Mouse (Mus musculus): ENCODE results near the gene Lin37. TPM values are rescaled to one million over a fixed set of nuclear protein-coding genes. Genes with fewer than 3 reads are reported as not detected.

The Lin37 gene
- total and polyA plus RNA-seq, 3 experiments, result 4.0 to 38.6 (median 8.3) TPM

GRCm38 (mm10) chr7:30585170-30585569, 25.5 kb upstream of the Lin37 start:
- TF ChIP-seq ETS1 (conservative IDR thresholded peaks at IDR 0.05; ENCODE audit: low read depth, low read length), result no peak
- no peak for TF ChIP-seq IRF4 (IDR thresholded peaks at IDR 0.05; ENCODE audit: low read depth, low read length)
- no peak for TF ChIP-seq JUND (conservative IDR thresholded peaks at IDR 0.05; ENCODE audit: low read depth, low read length)
- no peak for TF ChIP-seq USF1 (IDR thresholded peaks at IDR 0.05; ENCODE audit: low read depth, low read length)
- H3K9ac ChIP-seq (ENCODE audit: insufficient read depth, low read depth), result no peak overlapping the region
- no peaks in the 10 kb centered on the region for H3K9me3 ChIP-seq (replicated peaks; ENCODE audit: low read length)
- no peak for DNase-seq (ENCODE audit: extremely low read depth)
- no peak overlapping the region for H3K27ac ChIP-seq (ENCODE audit: insufficient read depth, low read depth)
- in situ Hi-C loops (cut with MboI; ENCODE audit: low pct_ligation_motif_present, low pct_unique_long_range_greater_than_20kb, low sequenced_read_pairs), result no loop called here
- peaks cover 31% of the 10 kb centered on the region for H3K79me2 ChIP-seq (replicated peaks; ENCODE audit: control insufficient read depth, extremely low read depth, insufficient read depth, poor library complexity, severe bottlenecking)
- dilution Hi-C loops (cut with MboI; ENCODE audit: extremely low pct_ligation_motif_present, extremely low pct_unique_long_range_greater_than_20kb, low sequenced_read_pairs), result no loop called here
- H3K27me3 ChIP-seq (replicated peaks), result no peaks in the 10 kb centered on the region
- H3K4me1 ChIP-seq (ENCODE audit: control insufficient read depth in 1 of 2, insufficient read depth in 2 of 2), result peaks cover 3 to 18% of the 10 kb centered on the region in 2 experiments; a peak in 3 of 4 replicates
- no peak overlapping the region for H3K4me2 ChIP-seq (ENCODE audit: insufficient read depth, low read depth, poor library complexity, severe bottlenecking)
- H3K36me3 ChIP-seq (replicated peaks in 1 of 2; ENCODE audit: control insufficient read depth in 1 of 2, insufficient read depth in 1 of 2, low read length in 1 of 2), result peaks cover 67 to 74% of the 10 kb centered on the region in 2 experiments
- no peak overlapping the region for H3K4me3 ChIP-seq (replicated peaks in 1 of 3; ENCODE audit: low read depth in 2 of 3, low read length in 2 of 3, poor library complexity in 1 of 3)

- H3K27me3 ChIP-seq (replicated peaks), result no peaks in the 10 kb centered on the region
- H3K9me3 ChIP-seq (replicated peaks; ENCODE audit: low read length), result no peaks in the 10 kb centered on the region
- H3K4me3 ChIP-seq (replicated peaks in 1 of 3; ENCODE audit: low read depth in 2 of 3, low read length in 2 of 3, poor library complexity in 1 of 3), result no peak overlapping the region
- H3K4me1 ChIP-seq (ENCODE audit: control insufficient read depth in 1 of 2, insufficient read depth in 2 of 2), result peaks cover 3 to 14% of the 10 kb centered on the region in 2 experiments; a peak in 3 of 4 replicates
- H3K9ac ChIP-seq (ENCODE audit: insufficient read depth, low read depth), result no peak overlapping the region
- in situ Hi-C loops (cut with MboI; ENCODE audit: low pct_ligation_motif_present, low pct_unique_long_range_greater_than_20kb, low sequenced_read_pairs) (no loop called here), dilution Hi-C loops (cut with MboI; ENCODE audit: extremely low pct_ligation_motif_present, extremely low pct_unique_long_range_greater_than_20kb, low sequenced_read_pairs) (no loop called here)
- H3K4me2 ChIP-seq (ENCODE audit: insufficient read depth, low read depth, poor library complexity, severe bottlenecking), result no peak overlapping the region
- peaks cover 75 to 78% of the 10 kb centered on the region in 2 experiments for H3K36me3 ChIP-seq (replicated peaks in 1 of 2; ENCODE audit: control insufficient read depth in 1 of 2, insufficient read depth in 1 of 2, low read length in 1 of 2)
- peaks cover 27% of the 10 kb centered on the region for H3K79me2 ChIP-seq (replicated peaks; ENCODE audit: control insufficient read depth, extremely low read depth, insufficient read depth, poor library complexity, severe bottlenecking)
- H3K27ac ChIP-seq (ENCODE audit: insufficient read depth, low read depth), result no peak overlapping the region
- TF ChIP-seq MEF2A (IDR thresholded peaks at IDR 0.05; ENCODE audit: borderline replicate concordance, low read depth, low read length) (no peak), NELFE (IDR thresholded peaks at IDR 0.05; ENCODE audit: low read depth, low read length) (no peak), ZNF384 (IDR thresholded peaks at IDR 0.05; ENCODE audit: low read depth, low read length) (no peak), ETS1 (conservative IDR thresholded peaks at IDR 0.05; ENCODE audit: low read depth, low read length) (no peak), POLR2A (IDR thresholded peaks at IDR 0.05; ENCODE audit: low read depth, low read length) (no peak), CHD2 (IDR thresholded peaks at IDR 0.05; ENCODE audit: low read length) (no peak), IRF4 (IDR thresholded peaks at IDR 0.05; ENCODE audit: low read depth, low read length) (no peak), RCOR1 (conservative IDR thresholded peaks at IDR 0.05; ENCODE audit: low read depth, low read length) (no peak), ZC3H11A (IDR thresholded peaks at IDR 0.05; ENCODE audit: low read depth, low read length) (no peak), GABPA (IDR thresholded peaks at IDR 0.05; ENCODE audit: insufficient replicate concordance, low read depth, low read length) (no peak), MXI1 (IDR thresholded peaks at IDR 0.05; ENCODE audit: low read depth, low read length) (no peak), USF1 (IDR thresholded peaks at IDR 0.05; ENCODE audit: low read depth, low read length) (no peak), E2F4 (IDR thresholded peaks at IDR 0.05; ENCODE audit: insufficient replicate concordance, low read depth, low read length) (no peak), ELF1 (IDR thresholded peaks at IDR 0.05; ENCODE audit: low read depth, low read length) (no peak), BHLHE40 (IDR thresholded peaks at IDR 0.05; ENCODE audit: low read depth, low read length) (no peak), TBP (conservative IDR thresholded peaks at IDR 0.05; ENCODE audit: low read depth, low read length) (no peak)
- no peak for DNase-seq (ENCODE audit: extremely low read depth)
Measured at GRCm38 (mm10) chr7:30584339-30584738, 24.7 kb upstream of the Lin37 start.

Measured in CH12.LX (cell line).